Mouse (Mus musculus) neural tube, embryonic 12.5 days (tissue): Measurements from ENCODE around the gene Spred3. TPM values are rescaled to one million over a fixed set of nuclear protein-coding genes. Genes with fewer than 3 reads are reported as not detected.
"Not testable (repeated sequence)": the region's sequence is repeated elsewhere in the genome, so short reads cannot be mapped to it uniquely, and the experiment has no call there.

ENCODE experiments used
- ATAC-seq: fragments of 200-750 bp; cut with Nextera tagmentation; 2 replicates; pipeline ENCODE4 v1.8.0; 2017; ENCODE audit warnings: low read depth, mild to moderate bottlenecking, moderate TSS enrichment, moderate library complexity; ENCODE audit not compliant: low FRiP score
- H3K27ac ChIP-seq: fragments of 300-500 bp; sonication (generic); 2 replicates; pipeline ENCODE4 v1.5.1; 2016
- H3K27me3 ChIP-seq: fragments of 300-500 bp; sonication (generic); replicated peaks from 2 replicates; pipeline ENCODE4 v1.6.1; 2016; ENCODE audit warnings: mild to moderate bottlenecking
- H3K36me3 ChIP-seq: fragments of 300-500 bp; sonication (generic); 2 replicates; pipeline ENCODE4 v1.6.1; 2016; ENCODE audit warnings: mild to moderate bottlenecking
- H3K4me1 ChIP-seq: fragments of 300-500 bp; sonication (generic); 2 replicates; pipeline ENCODE4 v1.6.1; 2016
- H3K4me2 ChIP-seq: fragments of 300-500 bp; sonication (generic); replicated peaks from 2 replicates; pipeline ENCODE4 v1.6.1; 2016; ENCODE audit warnings: mild to moderate bottlenecking
- H3K4me3 ChIP-seq: fragments of 300-500 bp; sonication (generic); 2 replicates; pipeline ENCODE4 v1.5.1; 2016
- H3K9ac ChIP-seq: fragments of 300-500 bp; sonication (generic); 2 replicates; pipeline ENCODE4 v1.6.1; 2016; ENCODE audit warnings: mild to moderate bottlenecking
- H3K9me3 ChIP-seq: fragments of 300-500 bp; sonication (generic); 2 replicates; pipeline ENCODE4 v1.6.1; 2016; ENCODE audit warnings: mild to moderate bottlenecking
- WGBS: fragments of 180-500 bp; shearing (Covaris S2); methylation state at CpG from one replicate; pipeline ENCODE4 v1.1.7; 2016; 5-methylcytosine and 5-hydroxymethylcytosine counted together
- polyA plus RNA-seq: library from polyadenylated mRNA; unstranded; fragments of >200 nt; fragmentation: Nextera tagmentation; extraction: Ambion mirVana; gene quantifications from 2 replicates; pipeline ENCODE4 v1.2.1, GENCODE M21; 2016

Gene Spred3
- 8.3 and 9.0 TPM in 2 replicates for polyA plus RNA-seq

DNA sequence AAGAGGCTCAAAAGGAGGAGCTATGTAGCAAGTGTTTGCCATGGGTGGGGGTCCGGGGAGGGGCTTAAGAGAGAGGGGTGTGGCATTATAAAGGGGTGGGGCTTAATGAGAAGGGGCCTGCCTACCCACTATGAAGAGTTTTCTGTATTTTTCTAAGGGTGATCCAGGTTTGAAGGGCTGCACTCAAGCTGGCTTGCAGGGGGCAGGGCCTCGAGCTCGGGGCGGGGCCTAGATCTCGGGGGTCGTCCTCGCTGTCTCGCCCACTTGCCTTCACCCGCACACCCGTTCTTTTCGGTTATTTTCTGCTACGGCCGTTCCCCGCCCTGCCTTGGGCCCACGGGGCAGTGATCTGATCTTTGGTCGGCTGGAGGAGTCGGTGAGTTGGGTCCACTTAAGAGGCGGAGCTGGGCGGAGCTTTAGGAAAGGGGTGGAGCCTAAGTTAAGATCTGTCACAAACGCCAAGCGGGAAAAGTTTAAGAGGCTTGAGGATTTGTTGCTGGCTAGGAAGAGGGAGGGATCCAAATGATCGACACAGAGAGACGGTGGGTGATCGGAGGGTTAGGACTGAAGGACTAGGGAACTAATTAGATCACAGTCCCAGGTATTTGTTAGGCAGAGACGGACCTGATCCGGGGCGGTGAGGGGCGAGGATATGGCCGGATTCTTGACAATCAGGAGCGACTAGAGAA is at the start of gene Spred3, which contains the start of gene Ggn:
Gene Spred3, minus strand, starts transcription at position 346 of the 689 bp plus-strand sequence.
Gene Ggn, plus strand, starts transcription at position 145 of the 689 bp plus-strand sequence.
- H3K27me3 ChIP-seq, result peaks cover 49% of the 10 kb centered on the region
- peaks cover 47% of the 10 kb centered on the region for H3K4me1 ChIP-seq

DNA sequence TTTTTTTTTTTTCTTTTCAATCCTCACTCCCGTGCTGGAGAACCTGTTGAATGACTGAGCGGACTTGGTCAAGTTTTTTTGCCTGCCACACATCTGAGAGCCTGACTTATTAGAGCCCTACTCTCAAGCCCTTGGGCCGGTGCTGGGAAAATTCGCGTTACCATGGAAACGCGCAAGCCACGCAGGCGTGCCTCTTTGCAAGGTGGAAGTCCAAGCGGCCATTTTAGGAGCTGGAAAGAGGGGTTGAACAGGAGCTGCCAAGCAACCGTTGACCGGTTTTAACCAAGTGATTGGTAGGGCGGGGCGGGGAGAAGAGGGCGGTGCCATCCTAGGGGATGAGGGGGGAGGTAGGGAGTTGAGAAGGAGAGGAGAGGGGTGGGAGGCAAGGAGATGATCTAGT is 44.6 kb upstream of the Spred3 start:
- peaks cover 3% of the 10 kb centered on the region; the same call in 1 of the 2 replicates for H3K9me3 ChIP-seq
- WGBS, result 44% methylated on average over 15 of the region's 15 CpGs
- H3K36me3 ChIP-seq, result no peaks in the 10 kb centered on the region
- peaks cover 14% of the 10 kb centered on the region for H3K27me3 ChIP-seq
- H3K4me3 ChIP-seq, result no peak overlapping the region
- no peak overlapping the region for H3K4me2 ChIP-seq
- no peak overlapping the region for H3K27ac ChIP-seq
- H3K4me1 ChIP-seq, result 0 out of 2 replicates have a peak, but pooled peaks cover 6% of the 10 kb centered on the region
- no peak overlapping the region for H3K9ac ChIP-seq
- ATAC-seq, result no peak

More for the DNA sequence above, at the start of gene Spred3, which contains the start of gene Ggn:
- ATAC-seq, result peak; percentile 51
- H3K9ac ChIP-seq, result peak within 1 kb of the TSS; percentile 68
- H3K9me3 ChIP-seq, result no peaks in the 10 kb centered on the region
- peak within 1 kb of the TSS; percentile 47 for H3K27ac ChIP-seq
- H3K36me3 ChIP-seq, result peaks cover 26% of the 10 kb centered on the region
- peak within 1 kb of the TSS; percentile 66 for H3K4me3 ChIP-seq
- peak within 1 kb of the TSS; percentile 68 for H3K4me2 ChIP-seq
- WGBS, result under 1% methylated on average over 30 of the region's 30 CpGs

DNA sequence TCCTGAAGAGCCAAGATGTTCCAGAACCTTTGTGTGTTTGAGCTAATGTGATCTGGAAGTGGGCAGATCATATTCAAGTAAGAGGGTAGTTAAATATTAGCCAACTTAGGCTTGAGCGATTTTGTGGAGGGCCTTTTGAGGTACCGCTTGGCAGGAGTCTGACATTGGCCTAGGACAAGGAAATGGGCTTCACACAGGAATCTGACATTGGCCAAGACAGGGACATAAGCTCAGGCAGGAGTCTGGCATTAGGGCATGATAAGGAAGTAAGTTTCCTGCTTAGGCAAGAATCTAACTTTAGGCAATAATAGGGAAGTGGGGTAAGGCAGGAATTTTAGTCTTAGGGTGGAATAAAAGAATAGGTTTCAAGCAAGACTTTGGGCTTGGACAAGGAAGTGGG is 44.0 kb upstream of the Spred3 start:
- no peak for ATAC-seq
- Histone ChIP-seq H3K27ac (no peak overlapping the region), H3K36me3 (no peaks in the 10 kb centered on the region), H3K27me3 (peaks cover 14% of the 10 kb centered on the region), H3K9me3 (no peaks in the 10 kb centered on the region), H3K4me1 (0 out of 2 replicates have a peak, but pooled peaks cover 6% of the 10 kb centered on the region), H3K4me2 (peak overlapping the region; percentile 56; the same call in 1 of the 2 replicates), H3K4me3 (no peak overlapping the region), H3K9ac (no peak overlapping the region)
- 47% methylated on average over 2 of the region's 2 CpGs for WGBS

DNA sequence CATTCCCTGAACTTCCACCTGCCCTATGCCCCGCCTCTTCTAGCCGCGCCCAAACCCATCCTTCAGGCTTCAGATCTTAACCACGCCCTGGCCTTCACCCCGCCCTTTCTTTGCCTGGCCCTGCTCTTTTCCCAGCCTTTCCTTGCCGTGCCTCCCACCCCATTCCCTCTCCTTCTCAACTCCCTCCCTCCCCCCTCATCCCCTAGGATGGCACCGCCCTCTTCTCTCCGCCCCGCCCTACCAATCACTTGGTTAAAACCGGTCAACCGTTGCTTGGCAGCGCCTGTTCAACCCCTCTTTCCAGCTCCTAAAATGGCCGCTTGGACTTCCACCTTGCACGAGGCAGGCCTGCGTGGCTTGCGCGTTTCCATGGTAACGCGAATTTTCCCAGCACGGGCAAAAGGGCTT is 43.5 kb upstream of the Spred3 start, which contains the start of gene Catsperg1:
Gene Catsperg1, minus strand, starts transcription at position 361 of the 408 bp plus-strand sequence.
- H3K4me2 ChIP-seq, result peak within 1 kb of the TSS; percentile 56
- no peak within 1 kb of the TSS for H3K4me3 ChIP-seq
- H3K9ac ChIP-seq, result no peak within 1 kb of the TSS
- no peaks in the 10 kb centered on the region for H3K9me3 ChIP-seq
- peaks cover 14% of the 10 kb centered on the region for H3K27me3 ChIP-seq
- 2% methylated on average over 20 of the region's 20 CpGs for WGBS
- H3K27ac ChIP-seq, result no peak within 1 kb of the TSS
- H3K4me1 ChIP-seq, result 0 out of 2 replicates have a peak, but pooled peaks cover 6% of the 10 kb centered on the region
- H3K36me3 ChIP-seq, result no peaks in the 10 kb centered on the region
- peak; percentile 76 for ATAC-seq

DNA sequence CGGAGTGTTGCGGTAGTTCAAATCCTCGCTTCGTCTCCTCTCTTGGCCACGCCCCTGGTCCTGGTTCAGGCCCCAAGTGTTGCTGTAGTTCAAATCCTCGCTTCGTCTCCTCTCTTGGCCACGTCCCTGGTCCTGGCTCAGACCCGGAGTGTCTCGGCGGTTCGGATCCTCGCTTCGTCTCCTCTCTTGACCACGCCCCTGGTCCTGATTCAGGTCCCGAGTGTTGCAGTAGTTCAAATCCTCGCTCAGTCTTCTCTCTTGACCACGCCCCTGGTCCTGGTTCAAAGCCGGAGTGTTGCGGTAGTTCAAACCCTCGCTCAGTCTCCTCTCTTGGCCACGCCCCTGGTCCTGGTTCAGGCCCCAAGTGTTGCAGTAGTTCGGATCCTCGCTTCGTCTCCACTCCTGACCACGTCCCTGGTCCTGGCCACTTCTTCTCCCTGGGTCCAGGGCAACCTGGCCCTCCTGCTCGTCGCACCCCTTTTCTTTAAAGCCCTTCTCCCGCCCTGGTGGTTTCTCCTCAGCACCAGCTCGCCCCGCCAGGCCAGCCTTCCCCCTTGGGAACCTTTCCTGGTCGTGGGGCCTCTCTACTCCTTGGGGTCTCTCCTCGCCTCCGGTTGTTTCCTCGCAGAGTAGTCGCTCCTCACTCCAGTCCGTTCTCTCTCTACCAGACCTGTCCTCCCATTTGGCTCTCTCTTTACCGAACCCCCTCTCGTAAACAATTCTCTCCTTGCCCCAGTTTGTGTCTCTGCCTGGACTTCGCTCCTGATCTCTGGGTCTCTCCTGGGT is 42.8 kb upstream of the Spred3 start:
- H3K4me2 ChIP-seq, result peak overlapping the region; percentile 56
- peaks cover 14% of the 10 kb centered on the region for H3K27me3 ChIP-seq
- not testable (repeated sequence) for H3K9me3 ChIP-seq, H3K4me1 ChIP-seq, H3K9ac ChIP-seq, H3K4me3 ChIP-seq, H3K27ac ChIP-seq, H3K36me3 ChIP-seq
- peak; percentile 11; the same call in 1 of the 2 replicates for ATAC-seq
- 12% methylated on average over 40 of the region's 40 CpGs for WGBS

DNA sequence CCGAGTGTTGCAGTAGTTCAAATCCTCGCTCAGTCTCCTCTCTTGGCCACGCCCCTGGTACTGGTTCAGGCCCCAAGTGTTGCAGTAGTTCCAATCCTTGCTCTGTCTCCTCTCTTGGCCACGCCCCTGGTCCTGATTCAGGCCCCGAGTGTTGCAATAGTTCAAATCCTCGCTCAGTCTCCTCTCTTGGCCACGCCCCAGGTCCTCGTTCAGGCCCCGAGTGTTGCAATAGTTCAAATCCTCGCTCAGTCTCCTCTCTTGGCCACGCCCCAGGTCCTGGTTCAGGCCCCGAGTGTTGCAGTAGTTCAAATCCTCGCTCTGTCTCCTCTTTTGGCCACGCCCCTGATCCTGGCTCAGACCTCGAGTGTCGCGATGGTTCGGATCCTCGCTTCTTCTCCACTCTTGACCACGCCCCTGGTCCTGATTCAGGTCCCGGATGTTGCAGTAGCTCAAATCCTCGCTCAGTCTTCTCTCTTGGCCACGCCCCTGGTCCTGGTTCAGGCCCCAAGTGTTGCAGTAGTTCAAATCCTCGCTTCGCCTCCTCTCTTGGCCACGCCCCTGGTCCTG is 42.1 kb upstream of the Spred3 start:
- 9% methylated on average over 26 of the region's 26 CpGs for WGBS
- Histone ChIP-seq H3K36me3 (no peaks in the 10 kb centered on the region), H3K9me3 (no peaks in the 10 kb centered on the region), H3K27me3 (peaks cover 14% of the 10 kb centered on the region), H3K4me1 (0 out of 2 replicates have a peak, but pooled peaks cover 6% of the 10 kb centered on the region), H3K4me2 (peak overlapping the region; percentile 56), H3K4me3 (no peak overlapping the region), H3K27ac (no peak overlapping the region), H3K9ac (no peak overlapping the region)
- ATAC-seq, result no peak

DNA sequence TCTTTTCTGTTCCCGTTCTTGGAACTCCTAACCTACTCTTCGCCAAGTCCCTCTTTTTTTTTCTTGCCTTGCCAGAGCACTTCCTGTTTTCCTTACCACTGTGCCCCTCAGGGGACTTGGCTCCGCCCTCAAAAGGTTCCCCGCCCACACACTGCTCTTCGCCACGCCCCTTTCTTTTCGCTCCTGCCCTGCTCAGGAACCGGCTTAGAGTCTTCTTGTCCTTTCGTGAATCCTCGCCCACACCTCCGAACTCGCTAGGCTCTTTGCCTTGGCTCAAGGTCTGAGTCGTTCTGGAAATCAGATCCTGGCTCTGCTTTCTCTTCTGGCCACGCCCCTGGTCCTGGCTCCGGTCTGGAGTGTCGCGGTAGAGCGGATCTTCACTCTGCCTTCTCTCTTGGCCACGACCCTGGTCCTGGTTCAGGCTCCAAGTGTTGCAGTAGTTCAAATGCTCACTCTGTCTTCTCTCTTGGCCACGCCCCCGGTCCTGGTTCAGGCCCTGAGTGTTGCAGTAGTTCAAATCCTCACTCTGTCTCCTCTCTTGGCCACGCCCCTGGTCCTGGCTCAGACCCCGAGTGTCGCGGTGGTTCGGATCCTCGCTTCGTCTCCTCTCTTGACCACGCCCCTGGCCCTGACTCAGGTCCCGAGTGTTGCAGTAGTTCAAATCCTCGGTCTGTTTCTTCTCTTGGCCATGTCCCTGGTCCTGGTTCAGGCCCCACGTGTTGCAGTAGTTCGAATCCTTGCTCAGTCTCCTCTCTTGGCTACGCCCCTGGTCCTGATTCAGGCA is 41.4 kb upstream of the Spred3 start:
- Histone ChIP-seq H3K27ac (no peak overlapping the region), H3K9me3 (no peaks in the 10 kb centered on the region), H3K9ac (no peak overlapping the region), H3K4me1 (0 out of 2 replicates have a peak, but pooled peaks cover 6% of the 10 kb centered on the region), H3K4me2 (peak overlapping the region; percentile 54), H3K27me3 (peaks cover 14% of the 10 kb centered on the region), H3K36me3 (no peaks in the 10 kb centered on the region), H3K4me3 (peak overlapping the region; percentile 26)
- 5% methylated on average over 34 of the region's 34 CpGs for WGBS
- no peak; the same call in 1 of the 2 replicates for ATAC-seq

DNA sequence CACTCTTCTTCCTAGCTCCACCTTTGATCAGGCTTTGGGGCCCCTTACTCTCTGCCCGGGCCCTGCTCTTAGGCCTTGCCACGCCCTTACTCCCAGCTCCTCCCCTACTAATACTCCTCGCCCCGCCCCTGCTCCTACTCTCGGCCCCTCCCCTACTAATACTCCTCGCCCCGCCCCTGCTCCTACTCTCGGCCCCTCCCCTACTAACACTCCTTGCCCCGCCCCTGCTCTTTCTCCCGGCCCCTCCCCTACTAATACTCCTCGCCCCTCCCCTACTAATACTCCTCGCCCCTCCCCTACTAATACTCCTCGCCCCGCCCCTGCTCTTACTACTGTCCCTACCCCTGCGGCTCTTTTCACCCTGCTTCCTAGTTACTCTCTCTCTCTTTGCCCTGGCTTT is 40.8 kb upstream of the Spred3 start:
- not testable (repeated sequence) for H3K27ac ChIP-seq, H3K36me3 ChIP-seq
- peaks cover 14% of the 10 kb centered on the region for H3K27me3 ChIP-seq

DNA sequence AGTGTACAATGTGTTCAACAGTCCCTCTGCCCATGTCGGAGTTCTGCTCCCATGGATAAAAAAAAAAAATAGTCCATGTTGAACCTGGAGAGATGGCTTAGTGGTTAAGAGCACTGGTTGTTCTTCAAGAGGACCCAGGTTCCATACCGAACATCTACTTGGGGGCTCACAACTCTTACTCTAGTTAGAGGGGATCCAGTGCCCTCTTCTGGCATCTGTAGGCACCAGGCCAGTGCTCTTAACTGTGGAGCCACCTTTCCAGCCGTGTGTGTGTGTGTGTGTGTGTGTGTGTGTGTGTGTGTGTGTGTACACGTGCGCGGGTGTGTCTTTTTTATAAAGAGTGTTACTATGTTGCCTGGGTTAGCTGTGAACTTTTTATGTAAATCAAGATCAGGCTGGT is 32.4 kb upstream of the Spred3 start:
- Histone ChIP-seq H3K27ac (no peak overlapping the region), H3K4me1 (no peaks in the 10 kb centered on the region), H3K36me3 (no peaks in the 10 kb centered on the region), H3K9ac (no peak overlapping the region), H3K4me2 (no peak overlapping the region), H3K4me3 (no peak overlapping the region), H3K9me3 (no peaks in the 10 kb centered on the region), H3K27me3 (no peaks in the 10 kb centered on the region)
- 87% methylated on average over 6 of the region's 6 CpGs for WGBS
- ATAC-seq, result no peak

More for the DNA sequence above, 40.8 kb upstream of the Spred3 start:
- whole genome bisulfite sequencing, result 26% methylated on average over 15 of the region's 15 CpGs
- ATAC-seq, H3K9ac ChIP-seq, H3K4me1 ChIP-seq, H3K9me3 ChIP-seq: not testable (repeated sequence)
- Histone ChIP-seq H3K4me3 (peak overlapping the region; percentile 26; the same call in 1 of the 2 replicates), H3K4me2 (peak overlapping the region; percentile 54)

DNA sequence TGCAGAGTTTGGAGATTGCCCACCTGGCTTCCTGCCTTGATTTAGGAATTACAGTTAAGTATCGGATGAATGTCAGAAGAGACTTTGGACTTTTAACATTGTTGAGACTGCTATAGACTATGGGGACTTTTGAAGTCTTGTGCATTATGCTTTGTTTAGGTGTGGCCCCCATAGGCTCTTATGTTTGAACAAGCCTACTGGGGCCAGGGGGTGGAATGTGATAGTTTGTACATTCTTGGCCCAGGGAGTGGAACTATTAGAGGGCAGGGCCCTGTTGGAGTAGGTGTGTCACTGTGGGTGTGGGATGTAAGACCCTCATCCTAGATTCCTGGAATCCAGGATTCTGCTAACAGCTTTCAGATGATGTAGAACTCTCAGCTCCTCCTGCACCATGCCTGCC is 24.0 kb upstream of the Spred3 start:
- H3K4me3 ChIP-seq, ATAC-seq, H3K9ac ChIP-seq, H3K4me1 ChIP-seq, H3K27me3 ChIP-seq, H3K36me3 ChIP-seq, H3K9me3 ChIP-seq, H3K27ac ChIP-seq, H3K4me2 ChIP-seq: not testable (repeated sequence)
- 96% methylated on average over 1 of the region's 1 CpGs for WGBS

DNA sequence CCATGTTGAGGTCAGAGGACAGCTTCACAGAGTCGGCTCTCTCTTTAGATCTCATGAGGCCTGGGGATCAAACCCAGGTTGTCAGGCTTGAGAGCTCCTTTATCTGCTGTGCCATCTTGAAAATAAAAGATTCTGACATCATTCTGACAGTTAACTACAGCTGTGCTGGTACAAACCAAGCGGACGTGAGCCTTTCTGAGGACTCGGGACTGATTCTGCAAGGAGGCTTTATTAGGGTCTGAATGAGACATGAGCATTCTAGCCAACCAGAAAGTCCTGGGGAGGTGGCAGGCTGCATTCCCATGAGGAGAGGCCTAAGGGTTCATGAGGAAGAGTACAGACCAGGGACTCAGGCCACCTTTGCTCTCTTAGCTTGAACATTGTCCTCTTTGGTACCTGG is 11.1 kb upstream of the Spred3 start:
- H3K9ac ChIP-seq, H3K9me3 ChIP-seq, H3K4me3 ChIP-seq, H3K36me3 ChIP-seq, H3K27ac ChIP-seq, H3K27me3 ChIP-seq, ATAC-seq: not testable (repeated sequence)
- peaks cover 14% of the 10 kb centered on the region for H3K4me1 ChIP-seq
- 90% methylated on average over 4 of the region's 4 CpGs for WGBS
- H3K4me2 ChIP-seq, result peak overlapping the region; percentile 86; the same call in 1 of the 2 replicates
